Mouse (Mus musculus): ENCODE data around the gene Zyx. TPM values are rescaled to one million over a fixed set of nuclear protein-coding genes. Genes with fewer than 3 reads are reported as not detected.

Zyx gene
- total RNA-seq, 2 experiments from 2014 or later = 14.1 to 87.0 TPM

GRCm38 (mm10) chr6:42362974-42363373 is 13.5 kb downstream of the Zyx start:
- ATAC-seq (replicated peaks; ENCODE audit: low FRiP score, poor library complexity, severe bottlenecking) = no peak

GRCm38 (mm10) chr6:42364066-42364465 is 14.6 kb downstream of the Zyx start:
- no peak for ATAC-seq (replicated peaks; ENCODE audit: low FRiP score, poor library complexity, severe bottlenecking)

GRCm38 (mm10) chr6:42364607-42365006 is 15.2 kb downstream of the Zyx start:
- ATAC-seq (replicated peaks; ENCODE audit: low FRiP score, poor library complexity, severe bottlenecking) = no peak

GRCm38 (mm10) chr6:42365215-42365614 is 15.8 kb downstream of the Zyx start:
- no peak for ATAC-seq (replicated peaks; ENCODE audit: low FRiP score, poor library complexity, severe bottlenecking)

- no peak for ATAC-seq (replicated peaks; ENCODE audit: low FRiP score, poor library complexity, severe bottlenecking)
Measured at GRCm38 (mm10) chr6:42369870-42370269, 20.4 kb downstream of the Zyx start.

- no peak for ATAC-seq (replicated peaks; ENCODE audit: low FRiP score, poor library complexity, severe bottlenecking)
Measured at GRCm38 (mm10) chr6:42370630-42371363, 21.4 kb downstream of the Zyx start.

GRCm38 (mm10) chr6:42372001-42372400 is 22.6 kb downstream of the Zyx start:
- ATAC-seq (replicated peaks; ENCODE audit: low FRiP score, poor library complexity, severe bottlenecking) = no peak

GRCm38 (mm10) chr6:42372421-42372815 is 23.0 kb downstream of the Zyx start:
- ATAC-seq (replicated peaks; ENCODE audit: low FRiP score, poor library complexity, severe bottlenecking) = no peak

GRCm38 (mm10) chr6:42372816-42373547 is 23.6 kb downstream of the Zyx start, which contains the start of gene Epha1:
TSS of gene Epha1 (minus strand) at chr6:42373268.
- ATAC-seq (replicated peaks; ENCODE audit: low FRiP score, poor library complexity, severe bottlenecking) = no peak

- no peak for ATAC-seq (replicated peaks; ENCODE audit: low FRiP score, poor library complexity, severe bottlenecking)
Measured at GRCm38 (mm10) chr6:42373669-42374430, 24.4 kb downstream of the Zyx start.

- no peak for ATAC-seq (replicated peaks; ENCODE audit: low FRiP score, poor library complexity, severe bottlenecking)
Measured at GRCm38 (mm10) chr6:42374701-42375100, 25.3 kb downstream of the Zyx start.

- no peak for ATAC-seq (replicated peaks; ENCODE audit: low FRiP score, poor library complexity, severe bottlenecking)
Measured at GRCm38 (mm10) chr6:42375131-42375530, 25.7 kb downstream of the Zyx start.

- no peak for ATAC-seq (replicated peaks; ENCODE audit: low FRiP score, poor library complexity, severe bottlenecking)
Measured at GRCm38 (mm10) chr6:42376016-42376415, 26.6 kb downstream of the Zyx start.

- no peak for ATAC-seq (replicated peaks; ENCODE audit: low FRiP score, poor library complexity, severe bottlenecking)
Measured at GRCm38 (mm10) chr6:42376504-42377019, 27.1 kb downstream of the Zyx start.

GRCm38 (mm10) chr6:42377280-42377679 is 27.9 kb downstream of the Zyx start:
- no peak for ATAC-seq (replicated peaks; ENCODE audit: low FRiP score, poor library complexity, severe bottlenecking)

GRCm38 (mm10) chr6:42379551-42379950 is 30.1 kb downstream of the Zyx start:
- ATAC-seq (replicated peaks; ENCODE audit: low FRiP score, poor library complexity, severe bottlenecking) = no peak

- peak; percentile 57; the same call in 1 of the 2 replicates for ATAC-seq (replicated peaks; ENCODE audit: low FRiP score, poor library complexity, severe bottlenecking)
Measured at GRCm38 (mm10) chr6:42380416-42381144, 31.1 kb downstream of the Zyx start.

GRCm38 (mm10) chr6:42381221-42381620 is 31.8 kb downstream of the Zyx start:
- ATAC-seq (replicated peaks; ENCODE audit: low FRiP score, poor library complexity, severe bottlenecking) = no peak

GRCm38 (mm10) chr6:42381916-42382381 is 32.5 kb downstream of the Zyx start:
- ATAC-seq (replicated peaks; ENCODE audit: low FRiP score, poor library complexity, severe bottlenecking) = no peak; the same call in 1 of the 2 replicates
